Mouse (Mus musculus) CH12.LX (cell line): ENCODE results near the gene C1ql4. TPM values are rescaled to one million over a fixed set of nuclear protein-coding genes. Genes with fewer than 3 reads are reported as not detected.

ENCODE experiments used
- DNase-seq: peaks from one replicate; pipeline ENCODE4 v3.0.0-alpha.2; 2013; ENCODE audit errors: extremely low read depth
- H3K27ac ChIP-seq: 2 replicates; pipeline ENCODE4 v1.5.1; 2012; ENCODE audit warnings: low read depth, mild to moderate bottlenecking, control low read depth, moderate library complexity; ENCODE audit not compliant: insufficient read depth
- H3K27me3 ChIP-seq: replicated peaks from 2 replicates; pipeline ENCODE3; 2012; ENCODE audit warnings: inconsistent platforms
- H3K36me3 ChIP-seq, 2 experiments: replicated peaks in 1 of 2; 2 replicates each; pipeline versions ENCODE3 to v1.6.1; 2012; ENCODE audit warnings: inconsistent platforms in 1 of 2, low read length in 1 of 2, mild to moderate bottlenecking in 1 of 2, mixed read lengths in 1 of 2, moderate library complexity in 1 of 2; ENCODE audit not compliant: control insufficient read depth in 1 of 2, insufficient read depth in 1 of 2
- H3K4me1 ChIP-seq, 2 experiments: 2 replicates each; pipeline ENCODE4 v1.6.1; 2012; ENCODE audit warnings: inconsistent platforms in 1 of 2, moderate library complexity in 1 of 2; ENCODE audit not compliant: insufficient read depth in 2 of 2, control insufficient read depth in 1 of 2
- H3K4me2 ChIP-seq: 2 replicates; pipeline ENCODE4 v1.6.1; 2012; ENCODE audit warnings: low read depth, mild to moderate bottlenecking, control low read depth; ENCODE audit not compliant: poor library complexity, insufficient read depth, severe bottlenecking
- H3K4me3 ChIP-seq, 3 experiments: fragments of 150-350 bp in 1 of 3; sonication (generic) in 1 of 3; replicated peaks in 1 of 3; 2 replicates each; pipeline versions ENCODE3 to v1.5.1; 2011 to 2012; ENCODE audit warnings: low read depth in 2 of 3, low read length in 2 of 3, mild to moderate bottlenecking in 2 of 3, moderate library complexity in 2 of 3, control low read depth in 1 of 3, improper control_type of control experiment in 1 of 3, inconsistent platforms in 1 of 3, mixed read lengths in 1 of 3; ENCODE audit not compliant: poor library complexity in 1 of 3
- H3K79me2 ChIP-seq: replicated peaks from 2 replicates; pipeline ENCODE4 v1.6.1; 2012; ENCODE audit warnings: mild to moderate bottlenecking, moderate library complexity; ENCODE audit not compliant: control insufficient read depth, poor library complexity, insufficient read depth, severe bottlenecking; ENCODE audit errors: extremely low read depth
- H3K9ac ChIP-seq: 2 replicates; pipeline ENCODE4 v1.6.1; 2012; ENCODE audit warnings: low read depth, mild to moderate bottlenecking, control low read depth, moderate library complexity; ENCODE audit not compliant: insufficient read depth
- H3K9me3 ChIP-seq: replicated peaks from 2 replicates; pipeline ENCODE3; 2012; ENCODE audit warnings: low read length, inconsistent platforms, mixed read lengths
- BHLHE40 ChIP-seq: IDR thresholded peaks from 2 replicates; pipeline ENCODE4 v1.6.1; 2011; ENCODE audit warnings: mild to moderate bottlenecking, low read depth, low read length, improper control_type of control experiment
- CTCF ChIP-seq, 2 experiments: IDR thresholded peaks in 1 of 2; conservative IDR thresholded peaks in 1 of 2; 2 replicates each; pipeline ENCODE4 v1.5.1; 2011 to 2012; ENCODE audit warnings: low read depth in 2 of 2, low read length in 2 of 2, improper control_type of control experiment in 1 of 2, inconsistent platforms in 1 of 2, mild to moderate bottlenecking in 1 of 2, moderate library complexity in 1 of 2
- ELF1 ChIP-seq: IDR thresholded peaks from 2 replicates; pipeline ENCODE4 v1.6.1; 2014; ENCODE audit warnings: low read depth, mild to moderate bottlenecking, inconsistent platforms, low read length, improper control_type of control experiment
- EP300 ChIP-seq: IDR thresholded peaks from 2 replicates; pipeline ENCODE4 v1.6.1; 2011; ENCODE audit warnings: low read length, improper control_type of control experiment
- GABPA ChIP-seq: IDR thresholded peaks from 2 replicates; pipeline ENCODE4 v1.6.1; 2012; ENCODE audit warnings: low read depth, low read length, improper control_type of control experiment, inconsistent platforms; ENCODE audit not compliant: insufficient replicate concordance
- JUN ChIP-seq: IDR thresholded peaks from 2 replicates; pipeline ENCODE4 v1.6.1; 2011; ENCODE audit warnings: low read depth, mild to moderate bottlenecking, low read length, improper control_type of control experiment, moderate library complexity; ENCODE audit not compliant: insufficient read depth
- MAX ChIP-seq: IDR thresholded peaks from 2 replicates; pipeline ENCODE4 v1.6.1; 2011; ENCODE audit warnings: low read length, improper control_type of control experiment
- MAZ ChIP-seq: IDR thresholded peaks from 2 replicates; pipeline ENCODE4 v1.6.1; 2012; ENCODE audit warnings: low read depth, mild to moderate bottlenecking, inconsistent platforms, low read length, improper control_type of control experiment, moderate library complexity
- MEF2A ChIP-seq: IDR thresholded peaks from 2 replicates; pipeline ENCODE4 v1.6.1; 2014; ENCODE audit warnings: low read depth, mild to moderate bottlenecking, inconsistent platforms, low read length, improper control_type of control experiment, borderline replicate concordance
- MXI1 ChIP-seq: IDR thresholded peaks from 2 replicates; pipeline ENCODE4 v1.6.1; 2011; ENCODE audit warnings: mild to moderate bottlenecking, low read depth, low read length, improper control_type of control experiment
- MYC ChIP-seq: IDR thresholded peaks from 2 replicates; pipeline ENCODE4 v1.6.1; 2011; ENCODE audit warnings: low read depth, mild to moderate bottlenecking, improper control_type of control experiment, low read length
- RAD21 ChIP-seq: IDR thresholded peaks from 2 replicates; pipeline ENCODE4 v1.6.1; 2011; ENCODE audit warnings: low read depth, mild to moderate bottlenecking, low read length, improper control_type of control experiment, moderate library complexity
- SIN3A ChIP-seq: IDR thresholded peaks from 2 replicates; pipeline ENCODE4 v1.6.1; 2012; ENCODE audit warnings: low read length, improper control_type of control experiment, inconsistent platforms
- SMC3 ChIP-seq: IDR thresholded peaks from 2 replicates; pipeline ENCODE4 v1.6.1; 2011; ENCODE audit warnings: low read depth, low read length, improper control_type of control experiment
- TBP ChIP-seq: conservative IDR thresholded peaks from 2 replicates; pipeline ENCODE4 v1.6.1; 2011; ENCODE audit warnings: low read depth, low read length, improper control_type of control experiment
- TCF12 ChIP-seq: IDR thresholded peaks from 2 replicates; pipeline ENCODE4 v1.6.1; 2014; ENCODE audit warnings: low read depth, mild to moderate bottlenecking, inconsistent platforms, low read length, improper control_type of control experiment
- UBTF ChIP-seq: IDR thresholded peaks from 2 replicates; pipeline ENCODE4 v1.6.1; 2012; ENCODE audit warnings: low read depth, mild to moderate bottlenecking, inconsistent platforms, low read length, improper control_type of control experiment, moderate library complexity
- USF1 ChIP-seq: IDR thresholded peaks from 2 replicates; pipeline ENCODE4 v1.6.1; 2014; ENCODE audit warnings: low read depth, mild to moderate bottlenecking, inconsistent platforms, low read length, improper control_type of control experiment
- USF2 ChIP-seq: conservative IDR thresholded peaks from 2 replicates; pipeline ENCODE4 v1.6.1; 2011; ENCODE audit warnings: low read depth, low read length, improper control_type of control experiment
- ZKSCAN1 ChIP-seq: IDR thresholded peaks from 2 replicates; pipeline ENCODE4 v1.6.1; 2012; ENCODE audit warnings: low read depth, inconsistent platforms, low read length, improper control_type of control experiment, borderline replicate concordance
- ZMIZ1 ChIP-seq: IDR thresholded peaks from 2 replicates; pipeline ENCODE4 v1.6.1; 2012; ENCODE audit warnings: low read depth, mild to moderate bottlenecking, inconsistent platforms, low read length, improper control_type of control experiment
- ZNF384 ChIP-seq: IDR thresholded peaks from 2 replicates; pipeline ENCODE4 v1.6.1; 2012; ENCODE audit warnings: low read depth, low read length, improper control_type of control experiment, inconsistent platforms
- dilution Hi-C: fragments of 300-500 bp; cut with MboI; formaldehyde crosslinking; loops from 2 replicates; pipeline ENCODE4 v1.14.3; 2020; ENCODE audit warnings: low sequenced_read_pairs; ENCODE audit not compliant: extremely low pct_unique_long_range_greater_than_20kb, extremely low pct_ligation_motif_present
- in situ Hi-C: fragments of 300-500 bp; cut with MboI; formaldehyde crosslinking; loops from 3 replicates; pipeline ENCODE4 v1.14.3; 2019; ENCODE audit warnings: low sequenced_read_pairs, low pct_ligation_motif_present, low pct_unique_long_range_greater_than_20kb, mixed read lengths
- polyA plus RNA-seq: library from polyadenylated mRNA; unstranded; fragments of >175 nt; gene quantifications from 2 replicates; pipeline ENCODE4 v1.2.1, GENCODE M21; 2012; ENCODE audit warnings: low read depth; ENCODE audit not compliant: insufficient read length
- total RNA-seq, 2 experiments: library from RNA; depleted of rRNA; stranded (reverse); fragments of 300-350 nt in 1 of 2; fragments of >200 nt in 1 of 2; gene quantifications; 2 replicates each; pipeline ENCODE4 v1.2.3; 2012 to 2014

The C1ql4 gene
- total and polyA plus RNA-seq, 3 experiments = not detected

DNA sequence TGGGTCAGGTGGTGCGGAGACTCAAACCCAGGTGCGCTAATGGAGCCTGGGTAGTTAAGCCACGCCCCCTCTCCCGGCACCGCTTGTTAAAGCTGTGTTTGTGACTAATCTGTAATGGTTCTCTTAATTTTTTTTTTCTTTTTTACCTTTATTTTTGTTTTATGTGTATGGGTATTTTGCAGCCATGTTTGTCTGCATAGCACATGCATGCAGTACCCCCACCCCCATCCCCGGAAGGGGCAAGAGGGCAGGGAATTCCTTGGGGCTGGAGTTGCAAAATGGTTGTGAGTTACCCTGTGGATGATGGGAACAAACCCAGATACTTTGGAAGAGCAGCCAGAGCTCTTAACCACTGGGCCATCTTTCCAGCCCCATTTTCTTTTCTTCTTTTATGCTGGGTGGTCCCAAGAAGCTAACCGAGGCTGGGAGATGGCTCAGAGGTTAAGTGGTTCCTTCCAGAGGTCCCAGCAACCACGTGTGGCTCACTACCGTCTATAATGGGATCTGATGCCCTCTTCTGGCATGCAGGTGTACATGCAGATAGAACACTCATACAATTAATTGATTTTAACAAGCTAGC lies 25.9 kb upstream of the C1ql4 start:
- no peaks in the 10 kb centered on the region for H3K79me2 ChIP-seq
- no peak overlapping the region for H3K27ac ChIP-seq
- H3K36me3 ChIP-seq = no peaks in the 10 kb centered on the region
- peaks cover 0 to 17% of the 10 kb centered on the region in 2 experiments; a peak in 2 of 4 replicates for H3K4me1 ChIP-seq
- H3K4me3 ChIP-seq = peak overlapping the region in 1 of 3 experiments; percentile 3
- no peaks in the 10 kb centered on the region for H3K27me3 ChIP-seq
- dilution Hi-C loops (no loop called here), in situ Hi-C loops (no loop called here)
- H3K9me3 ChIP-seq = no peaks in the 10 kb centered on the region
- TF ChIP-seq UBTF = no peak
- peak; percentile 27 to 66; a peak in 2 of 4 replicates for TF ChIP-seq CTCF (conservative IDR thresholded peaks at IDR 0.05 in 1 of 2, IDR thresholded peaks at IDR 0.05 in 1 of 2; ENCODE audit: low read depth in 2 of 2, low read length in 2 of 2)
- peak; percentile 56 for TF ChIP-seq SMC3
- no peak for TF ChIP-seq MEF2A
- peak; percentile 21; the same call in 1 of the 2 replicates for TF ChIP-seq USF1
- no peak for TF ChIP-seq USF2
- peak; percentile 68; the same call in 1 of the 2 replicates for TF ChIP-seq MAX
- TF ChIP-seq SIN3A = peak; percentile 62
- no peak for TF ChIP-seq ZMIZ1
- no peak for TF ChIP-seq MAZ
- no peak for TF ChIP-seq EP300
- TF ChIP-seq JUN = no peak
- peak; percentile 41 for TF ChIP-seq RAD21
- no peak for TF ChIP-seq TCF12
- TF ChIP-seq ZNF384 = peak; percentile 29
- TF ChIP-seq ELF1 = peak; percentile 62
- TF ChIP-seq MXI1 = peak; percentile 83; the same call in 1 of the 2 replicates
- TF ChIP-seq MYC = peak; percentile 98
- no peak for TF ChIP-seq ZKSCAN1
- no peak for TF ChIP-seq GABPA
- TF ChIP-seq TBP = no peak
- no peak overlapping the region for H3K9ac ChIP-seq
- peak overlapping the region; percentile 53 for H3K4me2 ChIP-seq
- DNase-seq = peak; percentile 51

DNA sequence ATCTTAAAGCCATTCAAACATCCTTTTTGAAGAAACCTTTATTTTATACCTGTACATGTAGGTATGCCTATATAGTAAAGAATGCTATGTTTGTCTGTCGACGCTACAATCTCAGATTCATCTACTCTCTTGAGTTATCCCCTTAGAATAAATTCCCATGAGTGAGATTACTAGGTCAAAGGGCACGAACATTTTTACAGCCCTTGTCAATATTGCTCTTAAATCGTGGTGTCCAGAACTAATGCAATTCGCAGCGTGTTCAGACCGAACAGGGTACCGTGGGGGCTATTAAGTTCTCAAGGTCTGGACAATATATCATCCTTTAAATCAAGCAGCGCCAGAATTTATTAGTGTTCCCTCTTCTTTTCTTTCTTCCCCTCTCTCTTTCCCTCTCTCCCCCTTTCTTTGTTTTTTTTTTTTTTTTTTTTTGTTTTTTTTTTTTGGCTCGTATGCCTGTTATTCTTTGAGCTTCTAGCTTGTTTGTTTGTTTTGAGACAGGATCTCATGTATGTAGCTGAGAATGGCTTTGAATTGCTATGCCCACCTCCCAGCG lies 25.3 kb upstream of the C1ql4 start:
- Histone ChIP-seq H3K4me2 (peak overlapping the region; percentile 53; the same call in 1 of the 2 replicates), H3K27ac (no peak overlapping the region), H3K4me3 (no peak overlapping the region), H3K9ac (no peak overlapping the region), H3K36me3 (peaks cover 0 to under 1% of the 10 kb centered on the region in 2 experiments), H3K4me1 (peaks cover 0 to 17% of the 10 kb centered on the region in 2 experiments; a peak in 2 of 4 replicates), H3K9me3 (no peaks in the 10 kb centered on the region), H3K79me2 (no peaks in the 10 kb centered on the region), H3K27me3 (no peaks in the 10 kb centered on the region)
- in situ Hi-C loops (no loop called here), dilution Hi-C loops (no loop called here)
- no peak for TF ChIP-seq BHLHE40
- peak; percentile 49 for TF ChIP-seq ZNF384
- no peak for DNase-seq
